ENCODE assay signal across 8 mouse cellular contexts in genomic region chrX:13576606-13577005, GRCm38 (mm10). TPM values are rescaled to one million over a fixed set of nuclear protein-coding genes. Genes with fewer than 3 reads are reported as not detected.
DNase-seq lines count a peak whose midpoint lies in the region; ATAC-seq lines count a peak whose summit lies in the region.

No protein-coding gene starts in this region.

- ATAC-seq in CD4-positive, CD25-positive, alpha-beta regulatory T cell, adult 4 months = peak; percentile 40
- ATAC-seq in erythroblast, adult 5-6 weeks (replicated peaks; ENCODE audit: low FRiP score, poor library complexity, severe bottlenecking) = no peak

- DNase-seq in layer of hippocampus, adult 11-12 months (ENCODE audit: low spot score) = peak; percentile 50
- DNase-seq in layer of hippocampus, postnatal 10 days (ENCODE audit: low spot score in 2 of 2) = no peak
- peak; percentile 16 to 34 for DNase-seq in frontal cortex, postnatal 10 days (ENCODE audit: low spot score in 2 of 2)
- peak; percentile 42 for DNase-seq in lung, postnatal 25 days (ENCODE audit: low spot score)
- DNase-seq in kidney, postnatal 4 days = no peak
- no peak for DNase-seq in urinary bladder, adult 2 months (ENCODE audit: low spot score)

RNA-seq across cellular contexts. Expression of gene Gpr34, which starts 55.3 kb away (rescaled TPM):
- total RNA-seq in layer of hippocampus, postnatal 10 days (2021) = 10 to 100 TPM; 10.6 to 12.5 TPM
- 10 to 100 TPM; 39.1 to 41.9 TPM for polyA plus RNA-seq in CD4-positive, CD25-positive, alpha-beta regulatory T cell, adult 4 months (2017; shearing (Covaris generic))
- 3.8 TPM in 1 of 2 replicates, not detected in the other for total RNA-seq in erythroblast, adult 5-6 weeks (2015; ENCODE audit: low replicate concordance)
- 2.6 and 5.3 TPM in 2 replicates for total RNA-seq in erythroblast, adult 5-6 weeks (2017; ENCODE audit: low replicate concordance)
- polyA plus RNA-seq in urinary bladder, adult 2 months (2012; rRNA removed) = 3.5 and 3.8 TPM in 2 replicates

Comparison
In these comparisons a context has a peak if more than half of its experiments do, and no peak if none do; other contexts are left out.
1. DNase-seq: peak in layer of hippocampus, adult 11-12 months (single experiment), frontal cortex, postnatal 10 days (2 of 2) and lung, postnatal 25 days (single experiment); none in layer of hippocampus, postnatal 10 days (0 of 2), kidney, postnatal 4 days (0 of 2) and urinary bladder, adult 2 months (single experiment).